Mouse (Mus musculus) left cerebral cortex, adult 18-20 months (tissue): ENCODE data around the gene Atg13. TPM values are rescaled to one million over a fixed set of nuclear protein-coding genes. Genes with fewer than 3 reads are reported as not detected.
"Not testable (repeated sequence)": the region's sequence is repeated elsewhere in the genome, so short reads cannot be mapped to it uniquely, and the experiment has no call there.

Experiments used
- DNase-seq, 2 experiments: peaks; one replicate each; pipeline ENCODE4 v3.0.0; 2021 to 2022; ENCODE audit warnings: low spot score in 2 of 2, mixed read lengths in 1 of 2
- long read RNA-seq, 2 experiments: library from polyadenylated mRNA; stranded (forward); transcript quantifications; one replicate each; pipeline ENCODE4 v2.0.0; 2021
- total RNA-seq, 2 experiments: library from RNA; stranded (reverse); gene quantifications; 2 replicates each; pipeline ENCODE4 v1.2.3; 2021

Gene Atg13
- 10 to 100 TPM; 91.9 to 92.9 TPM for total RNA-seq
- long read RNA-seq, experiment 1, transcript Atg13-202 (16 exons, 3,551 nt), result minor isoform, 7 of 96 reads
- long read RNA-seq, experiment 1, transcript Atg13-201 (17 exons, 3,604 nt), result major isoform, 24 of 96 reads
- long read RNA-seq, experiment 1, partial matches to known transcripts, result 13 of 96 reads
- long read RNA-seq, experiment 1, other reads (novel, unspliced or antisense), result 51 of 96 reads
- long read RNA-seq, experiment 2, transcript Atg13-202 (16 exons, 3,551 nt), result minor isoform, 5 of 78 reads
- long read RNA-seq, experiment 2, transcript Atg13-201 (17 exons, 3,604 nt), result major isoform, 24 of 78 reads
- long read RNA-seq, experiment 2, partial matches to known transcripts, result 6 of 78 reads
- long read RNA-seq, experiment 2, other reads (novel, unspliced or antisense), result 41 of 78 reads

GRCm38 (mm10) chr2:91710272-91711234 lies at the start of gene Atg13, which contains the start of gene Harbi1:
Atg13 (minus strand) TSS chr2:91710576.
Harbi1 (plus strand) TSS chr2:91710852.
- DNase-seq, result peak; percentile 90 to 94

GRCm38 (mm10) chr2:91749811-91750261 lies 39.5 kb upstream of the Atg13 start:
- no peak for DNase-seq

DNA sequence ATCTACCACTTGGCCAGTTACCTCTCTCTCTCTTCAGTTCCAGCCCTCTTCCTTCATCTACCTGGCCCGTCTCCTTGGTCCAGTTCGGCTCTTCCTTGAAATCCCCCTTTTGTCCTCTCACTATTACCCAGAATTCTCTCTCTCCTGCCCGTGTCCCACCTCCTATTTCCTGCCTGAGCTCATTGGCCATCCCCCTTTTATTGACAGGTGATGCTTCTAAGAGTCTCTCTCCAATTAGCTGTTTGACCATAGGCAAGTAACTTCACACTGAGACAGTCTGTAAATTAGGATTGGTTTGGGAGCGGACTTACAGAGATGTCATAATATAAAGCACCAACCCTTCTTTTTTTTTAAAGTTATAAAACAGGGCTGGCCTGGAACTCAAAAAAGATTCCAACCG lies 34.3 kb upstream of the Atg13 start:
- no peak for DNase-seq

DNA sequence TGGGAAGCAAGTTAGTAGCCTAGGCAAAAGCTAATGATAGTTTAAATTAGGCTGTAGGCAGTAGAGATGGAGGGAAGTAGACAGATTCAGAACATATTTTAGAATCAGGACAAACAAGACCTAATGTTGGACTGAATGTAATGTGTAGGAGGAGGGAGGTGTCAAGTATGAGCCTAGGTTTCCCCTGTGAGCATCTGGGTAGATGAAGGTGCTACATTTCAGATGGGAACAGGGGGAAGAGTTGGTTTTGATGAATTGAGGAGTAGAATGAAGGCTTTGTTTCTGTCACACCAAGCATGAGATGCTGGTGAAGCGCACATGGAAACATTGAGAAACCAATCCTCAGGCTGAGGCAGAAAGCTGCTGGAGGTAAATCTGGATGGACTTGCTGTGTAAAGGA lies 29.2 kb upstream of the Atg13 start:
- DNase-seq, result no peak

DNA sequence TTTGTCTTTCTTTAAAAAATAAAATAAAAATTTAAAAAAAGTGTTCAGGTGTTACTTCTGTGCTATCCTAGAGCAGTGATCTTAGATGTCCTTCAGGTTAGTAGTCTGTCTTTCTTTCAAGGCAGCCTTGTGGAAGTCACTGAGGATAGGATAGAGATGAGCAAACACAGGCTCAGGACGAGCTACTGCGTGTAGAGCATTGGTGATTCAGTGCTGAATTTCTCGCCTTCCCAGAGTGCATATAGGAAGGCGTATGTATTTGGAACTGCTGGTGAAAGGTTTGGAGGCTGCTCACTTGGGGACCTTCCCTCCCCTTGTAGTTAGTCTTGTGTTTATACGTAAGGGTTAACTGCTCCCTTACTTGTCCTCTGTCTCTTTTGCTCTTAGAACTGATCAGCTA lies 24.8 kb upstream of the Atg13 start:
- DNase-seq, result no peak

GRCm38 (mm10) chr2:91729971-91730821 lies 19.8 kb upstream of the Atg13 start, which contains the start of gene Ambra1:
Ambra1 (plus strand) TSS chr2:91730134.
- DNase-seq, result peak; percentile 73 to 90

DNA sequence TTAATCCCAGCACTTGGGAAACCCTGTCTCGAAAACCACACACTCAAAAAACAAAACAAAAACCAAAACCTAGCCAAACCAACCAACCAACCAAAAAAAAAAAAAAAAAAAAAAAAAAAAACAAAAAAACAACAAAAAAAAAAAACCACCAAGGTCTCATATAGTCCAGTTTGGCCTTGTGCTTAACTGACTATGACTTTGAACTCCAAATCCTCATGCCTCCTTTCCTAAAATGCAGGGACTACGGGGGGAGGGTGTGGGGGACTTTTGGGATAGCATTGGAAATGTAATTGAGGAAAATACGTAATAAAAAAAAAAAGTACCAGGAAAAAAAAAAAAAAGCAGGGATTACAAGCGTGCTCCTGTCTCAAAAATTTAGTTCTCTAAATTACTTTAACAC lies 19.2 kb upstream of the Atg13 start:
- no peak for DNase-seq

DNA sequence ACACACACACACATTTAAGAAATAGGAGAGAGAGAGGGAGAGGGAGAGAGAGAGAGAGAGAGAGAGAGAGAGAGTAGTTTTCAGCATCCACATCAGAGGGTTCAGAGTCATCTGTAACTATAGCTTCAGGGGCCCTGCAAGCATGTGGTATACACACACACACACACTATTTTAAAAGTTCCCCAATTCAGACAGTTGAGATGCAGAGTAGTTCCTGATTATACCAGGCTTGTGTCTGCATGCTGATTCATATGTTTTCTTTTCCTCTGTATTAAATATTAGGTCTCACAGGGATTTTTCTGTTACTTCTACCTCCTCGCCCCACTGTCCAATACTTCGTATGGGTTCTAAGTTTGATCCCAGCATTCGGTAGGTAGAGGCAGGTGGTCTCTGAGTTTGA lies 16.6 kb upstream of the Atg13 start:
- no peak for DNase-seq

DNA sequence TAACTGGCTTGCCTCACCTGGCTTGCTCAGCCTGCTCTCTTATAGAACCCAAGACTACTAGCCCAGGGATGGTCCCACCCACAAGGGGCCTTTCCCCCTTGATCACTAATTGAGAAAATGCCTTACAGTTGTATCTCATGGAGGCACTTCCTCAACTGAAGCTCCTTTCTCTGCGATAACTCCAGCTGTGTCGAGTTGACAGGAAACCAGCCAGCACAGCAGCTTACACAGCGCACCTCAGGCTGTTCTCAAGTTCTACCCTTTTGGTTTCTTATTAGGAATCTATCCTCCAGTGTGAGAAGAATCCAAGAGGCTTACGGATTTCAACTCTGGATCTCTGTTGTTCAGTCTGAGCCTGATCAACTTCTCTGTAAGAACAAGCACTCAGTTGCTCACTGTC lies 15.1 kb upstream of the Atg13 start:
- not testable (repeated sequence) for DNase-seq

DNA sequence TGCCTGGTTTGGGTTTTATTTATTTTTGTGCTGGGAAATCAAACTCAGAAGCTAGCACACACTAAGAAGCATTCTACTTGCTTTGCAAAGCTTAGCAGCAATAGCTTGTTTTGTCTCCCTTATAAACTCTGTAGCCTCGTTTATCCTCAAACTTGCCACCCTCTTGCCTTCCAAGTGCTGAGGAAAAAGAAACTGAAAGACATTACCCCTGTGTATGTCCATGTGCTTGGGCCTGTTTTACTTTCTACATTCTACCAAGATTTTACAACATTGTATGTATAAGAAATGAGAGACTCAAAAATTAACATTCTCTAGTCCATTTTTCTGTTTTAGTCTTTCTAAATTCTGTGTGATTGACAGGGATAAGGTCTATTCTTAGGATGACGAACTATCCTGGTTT lies 14.3 kb upstream of the Atg13 start:
- no peak for DNase-seq

- DNase-seq, result no peak
Measured at GRCm38 (mm10) chr2:91723951-91724350, 13.6 kb upstream of the Atg13 start.

GRCm38 (mm10) chr2:91723382-91723781 lies 13.0 kb upstream of the Atg13 start:
- DNase-seq, result no peak

- DNase-seq, result no peak
Measured at GRCm38 (mm10) chr2:91718276-91718675, 7.9 kb upstream of the Atg13 start.

DNA sequence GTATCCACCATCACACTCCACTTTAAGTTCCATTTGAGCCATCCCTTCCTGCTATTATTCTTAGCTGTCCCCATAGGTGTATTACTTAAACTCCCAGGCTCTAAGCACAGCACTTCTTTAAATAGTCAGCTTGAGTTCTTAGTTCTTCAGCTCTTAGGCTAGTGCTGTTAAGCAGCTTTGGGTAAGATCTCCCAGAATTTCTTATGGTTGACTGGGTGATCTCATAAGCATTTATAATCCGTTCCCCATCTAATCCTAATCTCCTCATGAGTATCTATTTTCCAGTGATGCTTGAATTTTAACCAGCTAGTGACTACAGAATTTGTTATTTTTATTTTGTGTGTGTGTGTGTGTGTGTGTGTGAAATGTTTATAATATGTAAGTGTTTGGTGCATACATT lies 4.5 kb upstream of the Atg13 start:
- DNase-seq, result no peak

- no peak for DNase-seq
Measured at GRCm38 (mm10) chr2:91711256-91711925, 1.0 kb upstream of the Atg13 start.

DNA sequence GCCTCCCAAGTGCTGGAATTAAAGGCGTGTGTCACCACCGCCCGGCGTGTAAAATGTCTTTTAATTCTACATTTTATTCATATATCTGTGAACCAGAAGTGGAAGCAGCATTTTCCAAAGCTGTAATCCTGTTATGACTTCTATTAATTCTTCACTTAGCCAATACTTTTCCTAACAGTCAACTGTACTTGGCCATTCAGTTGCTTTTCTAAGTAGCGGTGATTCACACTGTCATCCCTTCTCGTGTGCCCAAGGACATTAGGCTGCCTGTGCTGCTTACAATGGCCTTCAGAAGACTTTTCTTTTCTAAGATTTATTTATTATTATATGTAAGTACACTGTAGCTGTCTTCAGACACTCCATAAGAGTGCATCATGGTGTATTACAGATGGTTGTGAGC lies 2.0 kb downstream of the Atg13 start:
- DNase-seq, result no peak

- DNase-seq, result no peak
Measured at GRCm38 (mm10) chr2:91706456-91706855, 3.9 kb downstream of the Atg13 start.

- no peak for DNase-seq
Measured at GRCm38 (mm10) chr2:91705736-91706135, 4.6 kb downstream of the Atg13 start.

DNA sequence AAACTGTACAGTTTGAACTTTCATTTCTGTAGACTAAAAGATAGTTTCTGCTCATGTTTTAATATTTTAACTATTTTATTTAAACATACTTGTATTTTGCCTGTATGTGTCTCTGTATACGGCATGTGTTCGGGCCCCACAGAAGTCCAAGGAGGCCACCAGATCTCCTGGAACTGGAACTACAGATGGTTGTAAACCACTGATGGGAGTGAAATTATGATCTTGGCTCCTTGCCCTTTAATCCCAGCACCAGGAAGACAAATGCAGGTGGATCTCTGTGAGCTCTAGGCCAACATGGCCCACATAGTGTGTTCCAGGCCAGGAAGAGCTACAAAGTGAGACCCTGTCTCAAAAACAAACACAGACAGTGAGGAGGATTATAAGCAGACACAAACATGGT lies 9.0 kb downstream of the Atg13 start:
- no peak for DNase-seq

- DNase-seq, result no peak
Measured at GRCm38 (mm10) chr2:91699225-91699624, 11.2 kb downstream of the Atg13 start.
